Mouse (Mus musculus) cerebellum, adult 2 months (tissue): Measurements from ENCODE around the gene Sp140. TPM values are rescaled to one million over a fixed set of nuclear protein-coding genes. Genes with fewer than 3 reads are reported as not detected.
"Not testable (repeated sequence)": the region's sequence is repeated elsewhere in the genome, so short reads cannot be mapped to it uniquely, and the experiment has no call there.

Source experiments
- DNase-seq, 2 experiments: peaks; one replicate each; pipeline ENCODE4 v3.0.0; 2021
- H3K27ac ChIP-seq: fragments of 200-500 bp; 2 replicates; pipeline ENCODE4 v1.5.1; 2012; ENCODE audit warnings: low read length, control low read depth, inconsistent platforms; ENCODE audit not compliant: insufficient read depth
- H3K27me3 ChIP-seq: fragments of 200-500 bp; 2 replicates; pipeline ENCODE4 v1.6.1; 2012; ENCODE audit warnings: inconsistent platforms, mild to moderate bottlenecking, low read length, moderate library complexity; ENCODE audit not compliant: control insufficient read depth, insufficient read depth
- H3K4me1 ChIP-seq: fragments of 200-500 bp; 2 replicates; pipeline ENCODE4 v1.6.1; 2011; ENCODE audit warnings: low read length; ENCODE audit not compliant: control insufficient read depth, insufficient read depth
- H3K4me3 ChIP-seq: fragments of 200-500 bp; replicated peaks from 2 replicates; pipeline ENCODE3; 2011; ENCODE audit warnings: mild to moderate bottlenecking, low read depth, low read length, control low read depth; ENCODE audit not compliant: insufficient read depth
- CTCF ChIP-seq: fragments of 200-500 bp; IDR thresholded peaks from 2 replicates; pipeline ENCODE4 v1.5.1; 2011; ENCODE audit warnings: low read depth, mild to moderate bottlenecking, control low read depth, low read length, moderate library complexity, borderline replicate concordance; ENCODE audit not compliant: insufficient read depth
- POLR2A ChIP-seq: fragments of 200-500 bp; IDR thresholded peaks from 2 replicates; pipeline ENCODE4 v1.6.1; 2011; ENCODE audit warnings: low read length, control low read depth, borderline replicate concordance; ENCODE audit not compliant: insufficient read depth
- WGBS: fragments of 180-500 bp; shearing (Covaris S2); methylation state at CpG from one replicate; pipeline ENCODE4 v1.1.7; 2018; 5-methylcytosine and 5-hydroxymethylcytosine counted together
- polyA plus RNA-seq: library from polyadenylated mRNA; depleted of rRNA; stranded (reverse); fragments of >200 nt; gene quantifications from 2 replicates; pipeline ENCODE4 v1.2.3, GENCODE M21; 2012; rRNA removed

Gene Sp140
- polyA plus RNA-seq, 1 experiment: 0.85 TPM

DNA sequence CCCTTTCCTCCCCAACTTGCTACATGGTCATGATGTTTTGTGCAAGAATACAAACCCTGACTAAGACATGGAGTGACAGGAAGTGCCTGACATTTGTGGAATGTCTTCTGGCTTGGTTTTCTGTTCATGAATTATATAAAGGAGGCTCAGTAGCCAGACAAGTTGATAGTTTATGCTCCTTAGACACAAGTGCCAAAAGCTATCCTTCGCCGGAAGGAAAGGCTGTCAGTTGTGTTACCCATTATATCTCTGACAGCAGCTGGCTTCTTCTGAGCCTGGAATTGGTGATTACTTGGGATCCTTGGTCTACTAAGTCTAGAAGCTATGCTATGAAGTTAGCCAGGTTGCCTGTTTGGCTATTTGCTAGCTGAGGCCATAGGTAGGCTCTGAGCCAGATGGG is 57.0 kb downstream of the Sp140 start:
- not testable (repeated sequence) for H3K4me1 ChIP-seq, H3K4me3 ChIP-seq, H3K27ac ChIP-seq, H3K27me3 ChIP-seq, DNase-seq
- WGBS: 84% methylated on average over 2 of the region's 2 CpGs

DNA sequence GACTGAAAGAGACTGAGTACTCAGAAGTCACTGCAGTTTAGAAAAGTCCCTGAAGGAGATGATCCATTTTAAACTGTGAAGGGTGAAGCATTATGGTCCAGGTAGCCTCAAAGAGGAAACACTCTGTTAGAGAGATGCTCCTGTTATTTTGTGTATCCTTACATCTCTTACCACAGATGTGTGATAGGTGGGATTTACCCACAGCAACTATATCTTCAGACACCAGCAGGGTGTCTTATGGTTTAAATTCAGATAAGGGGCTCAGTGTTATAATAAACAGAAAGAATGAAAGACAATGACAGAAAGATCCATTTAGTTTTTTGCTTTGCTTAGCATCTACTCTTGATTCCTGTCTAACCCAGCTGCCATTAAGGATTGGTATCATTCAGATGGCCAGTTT is 64.1 kb downstream of the Sp140 start:
- no peaks in the 10 kb centered on the region for H3K4me1 ChIP-seq
- H3K4me3 ChIP-seq: no peak overlapping the region
- TF ChIP-seq CTCF: no peak
- no peak for TF ChIP-seq POLR2A
- DNase-seq: no peak
- H3K27ac ChIP-seq: no peak overlapping the region
- H3K27me3 ChIP-seq: no peaks in the 10 kb centered on the region

DNA sequence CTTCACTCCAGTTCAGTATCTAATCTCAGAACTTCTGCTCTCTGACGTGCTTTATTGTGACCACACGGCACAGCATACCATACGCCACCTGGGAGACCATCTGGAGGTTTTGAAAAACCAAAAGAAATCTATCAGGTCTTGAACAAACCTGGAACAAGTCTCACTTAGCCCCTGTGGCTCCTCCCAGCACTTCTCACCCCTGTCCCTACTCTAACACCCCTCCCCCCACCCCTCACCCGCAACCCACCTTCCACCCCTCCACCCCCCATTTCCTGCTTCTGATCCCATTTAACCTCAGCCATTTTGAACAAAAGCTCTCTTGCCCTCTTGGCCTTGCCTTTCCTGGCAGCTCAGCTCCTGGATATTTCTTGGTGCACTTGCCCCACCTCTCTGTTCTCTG is 80.0 kb downstream of the Sp140 start:
- no peaks in the 10 kb centered on the region for H3K27me3 ChIP-seq
- TF ChIP-seq POLR2A: no peak
- TF ChIP-seq CTCF: no peak
- DNase-seq: no peak
- no peak overlapping the region for H3K4me3 ChIP-seq
- no peaks in the 10 kb centered on the region for H3K4me1 ChIP-seq
- 51% methylated on average over 4 of the region's 4 CpGs for WGBS
- no peak overlapping the region for H3K27ac ChIP-seq

DNA sequence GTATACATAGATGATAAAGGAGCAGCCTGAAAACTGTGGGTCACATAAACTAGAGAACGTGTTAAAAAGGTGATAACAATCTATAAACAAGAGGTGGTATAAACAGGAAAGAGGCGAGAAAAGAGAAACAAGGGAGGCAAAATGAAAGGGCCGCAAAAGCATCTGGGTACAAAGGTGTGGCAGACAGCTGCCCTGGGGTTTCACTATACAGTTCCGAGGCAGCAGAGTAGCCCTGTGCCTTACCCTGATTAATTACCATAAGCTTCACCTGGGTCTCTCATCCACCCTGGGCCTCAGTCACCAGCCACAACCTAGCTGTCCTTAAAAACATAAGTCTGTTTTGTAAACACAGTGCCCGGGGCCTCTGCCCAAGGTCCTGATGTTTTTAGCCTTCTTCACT is 86.5 kb downstream of the Sp140 start:
- H3K4me3 ChIP-seq: no peak overlapping the region
- no peak for DNase-seq
- TF ChIP-seq POLR2A (no peak), CTCF (no peak)
- H3K4me1 ChIP-seq: no peaks in the 10 kb centered on the region
- no peaks in the 10 kb centered on the region for H3K27me3 ChIP-seq
- no peak overlapping the region for H3K27ac ChIP-seq
- 80% methylated on average over 5 of the region's 5 CpGs for WGBS

DNA sequence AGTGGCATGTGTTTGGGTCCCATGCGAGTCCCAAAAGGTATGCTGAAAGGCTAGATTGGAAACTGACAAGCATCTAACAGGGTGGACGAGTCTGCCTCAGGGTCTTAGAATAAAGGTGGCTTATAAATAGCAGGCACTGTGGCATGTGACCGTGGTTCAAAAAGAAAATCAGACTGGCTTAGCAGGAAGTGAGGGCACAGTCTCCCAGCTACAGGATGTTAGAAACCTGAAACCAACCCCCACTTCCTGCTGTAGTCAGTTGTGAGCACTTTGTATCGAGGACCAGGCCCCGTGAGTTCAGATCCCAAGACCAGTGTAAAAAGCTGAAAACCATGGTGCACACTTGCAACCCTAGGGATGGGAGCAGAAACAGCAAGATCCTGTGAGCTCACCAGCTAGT is 87.2 kb downstream of the Sp140 start:
- H3K27ac ChIP-seq: no peak overlapping the region
- TF ChIP-seq CTCF (no peak), POLR2A (no peak)
- no peaks in the 10 kb centered on the region for H3K4me1 ChIP-seq
- 80% methylated on average over 5 of the region's 5 CpGs for WGBS
- DNase-seq: no peak
- H3K4me3 ChIP-seq: no peak overlapping the region
- no peaks in the 10 kb centered on the region for H3K27me3 ChIP-seq

DNA sequence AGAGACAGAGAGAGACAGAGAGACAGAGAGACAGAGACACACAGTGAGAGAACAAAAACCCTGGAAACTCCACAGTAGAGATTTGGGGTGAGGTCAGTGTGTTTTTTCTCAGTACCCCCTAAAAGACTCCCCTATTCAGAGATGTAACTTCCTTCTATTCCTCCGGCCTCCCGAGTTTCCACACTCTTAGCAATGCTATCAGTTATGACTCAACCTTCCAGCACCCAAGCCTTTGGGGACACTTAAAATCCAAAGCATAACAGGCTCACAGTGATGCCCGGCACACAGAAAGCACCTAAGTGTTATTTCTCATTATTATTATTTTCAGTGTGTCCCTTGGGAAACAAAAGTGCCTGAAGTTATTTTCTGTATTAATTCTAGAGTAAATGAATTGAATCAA is 90.4 kb downstream of the Sp140 start:
- WGBS: 92% methylated on average over 3 of the region's 3 CpGs
- no peak overlapping the region for H3K27ac ChIP-seq
- DNase-seq: no peak
- H3K4me1 ChIP-seq: no peaks in the 10 kb centered on the region
- no peaks in the 10 kb centered on the region for H3K27me3 ChIP-seq
- no peak overlapping the region for H3K4me3 ChIP-seq
- no peak for TF ChIP-seq POLR2A
- no peak for TF ChIP-seq CTCF

DNA sequence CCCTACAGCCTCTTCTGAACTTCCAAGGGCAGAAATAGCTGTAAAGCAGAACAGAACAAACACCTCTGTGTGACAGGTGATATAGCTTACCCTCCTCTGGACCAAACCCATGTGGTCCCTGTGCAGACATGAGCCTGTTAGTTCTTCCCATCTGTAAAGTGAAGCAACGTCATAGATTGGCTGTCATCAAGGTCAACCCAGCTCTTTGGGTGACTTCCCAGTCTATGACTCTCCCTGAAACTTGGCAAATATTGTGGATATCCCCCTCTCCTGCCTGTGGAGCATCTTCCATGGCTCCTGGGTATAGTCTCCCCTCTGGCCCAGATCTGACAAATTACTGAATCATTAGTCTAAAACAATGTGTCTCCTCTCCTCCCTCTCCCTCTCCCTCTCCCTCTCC is 92.1 kb downstream of the Sp140 start:
- Histone ChIP-seq H3K27ac (no peak overlapping the region), H3K4me1 (no peaks in the 10 kb centered on the region), H3K27me3 (no peaks in the 10 kb centered on the region), H3K4me3 (no peak overlapping the region)
- 6% methylated on average over 1 of the region's 1 CpGs for WGBS
- DNase-seq: no peak
- TF ChIP-seq POLR2A (no peak), CTCF (no peak)

DNA sequence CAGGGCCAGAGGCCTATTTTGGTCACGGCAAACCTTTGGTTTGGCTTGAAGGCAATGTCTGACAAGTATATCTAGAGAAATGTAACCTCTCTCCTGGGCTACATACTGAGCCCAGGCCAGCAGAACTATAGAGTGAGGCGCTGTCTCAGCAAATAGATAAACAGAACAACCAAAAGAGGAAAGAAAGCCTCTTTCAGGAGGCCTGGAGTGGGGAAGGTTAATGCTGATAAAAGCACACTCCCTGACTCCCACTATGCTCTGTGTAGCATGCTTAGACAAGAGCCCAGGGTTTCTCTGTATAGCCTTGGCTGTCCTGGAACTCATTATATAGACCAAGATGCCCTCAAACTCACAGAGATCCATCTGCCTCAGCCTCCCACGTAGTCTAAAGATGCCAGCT is 93.1 kb downstream of the Sp140 start:
- no peaks in the 10 kb centered on the region for H3K27me3 ChIP-seq
- DNase-seq: no peak
- no peak overlapping the region for H3K27ac ChIP-seq
- H3K4me3 ChIP-seq: no peak overlapping the region
- H3K4me1 ChIP-seq: no peaks in the 10 kb centered on the region
- 72% methylated on average over 3 of the region's 3 CpGs for WGBS
- TF ChIP-seq CTCF (no peak), POLR2A (no peak)

Other genes starting within 250 kb of the Sp140 start
- not detected in 2 replicates for gene G530012D18Rik, start 24.7 kb upstream of the Sp140 start, polyA plus RNA-seq
- 0.93 and 1.5 TPM in 2 replicates for gene Sp110, start 1.6 kb upstream of the Sp140 start, polyA plus RNA-seq
- gene Sp100, start 49.6 kb downstream of the Sp140 start, polyA plus RNA-seq: 4.7 and 5.4 TPM in 2 replicates
- 0.30 and 0.49 TPM in 2 replicates for gene A630001G21Rik, start 178.3 kb downstream of the Sp140 start, polyA plus RNA-seq
- 121 and 127 TPM in 2 replicates for gene Cab39, start 193.1 kb downstream of the Sp140 start, polyA plus RNA-seq